Mouse (Mus musculus) lung, postnatal 0 days (tissue): ENCODE measurements around the gene Tmem163. TPM values are rescaled to one million over a fixed set of nuclear protein-coding genes. Genes with fewer than 3 reads are reported as not detected.

Experiments used
- ATAC-seq: fragments of 200-750 bp; cut with Nextera tagmentation; 2 replicates; pipeline ENCODE4 v1.8.0; 2017; ENCODE audit warnings: moderate library complexity
- DNase-seq: peaks from one replicate; pipeline ENCODE4 v3.0.0-alpha.2; 2016; ENCODE audit warnings: low spot score
- H3K27ac ChIP-seq: fragments of 300-500 bp; sonication (generic); 2 replicates; pipeline ENCODE4 v1.5.1; 2014; ENCODE audit warnings: antibody characterized with exemption, mild to moderate bottlenecking, low read length, mixed read lengths
- H3K27me3 ChIP-seq: fragments of 300-500 bp; sonication (generic); replicated peaks from 2 replicates; pipeline ENCODE4 v1.6.1; 2014; ENCODE audit warnings: low read length, mixed read lengths; ENCODE audit not compliant: insufficient read depth
- H3K36me3 ChIP-seq: fragments of 300-500 bp; sonication (generic); 2 replicates; pipeline ENCODE4 v1.6.1; 2014; ENCODE audit warnings: low read length, mixed read lengths; ENCODE audit not compliant: insufficient read depth
- H3K4me1 ChIP-seq: fragments of 300-500 bp; sonication (generic); 2 replicates; pipeline ENCODE4 v1.6.1; 2014; ENCODE audit warnings: antibody characterized with exemption, low read depth, low read length, mixed read lengths; ENCODE audit not compliant: insufficient read depth
- H3K4me2 ChIP-seq: fragments of 300-500 bp; sonication (generic); replicated peaks from 2 replicates; pipeline ENCODE4 v1.6.1; 2014; ENCODE audit warnings: low read depth, mild to moderate bottlenecking, low read length, moderate library complexity, mixed read lengths
- H3K4me3 ChIP-seq: fragments of 300-500 bp; sonication (generic); 2 replicates; pipeline ENCODE4 v1.5.1; 2014; ENCODE audit warnings: low read depth, low read length
- H3K9ac ChIP-seq: fragments of 300-500 bp; sonication (generic); replicated peaks from 2 replicates; pipeline ENCODE4 v1.6.1; 2014; ENCODE audit warnings: low read depth, mild to moderate bottlenecking
- H3K9me3 ChIP-seq: fragments of 300-500 bp; sonication (generic); 2 replicates; pipeline ENCODE4 v1.6.1; 2016; ENCODE audit warnings: low read length, mixed read lengths
- CTCF ChIP-seq: IDR thresholded peaks from 2 replicates; pipeline ENCODE4 v1.5.1; 2016; ENCODE audit warnings: antibody characterized with exemption, mild to moderate bottlenecking
- EP300 ChIP-seq: IDR thresholded peaks from 2 replicates; pipeline ENCODE4 v1.6.1; 2016; ENCODE audit warnings: antibody characterized with exemption, mild to moderate bottlenecking, control low read depth
- WGBS: fragments of 180-500 bp; shearing (Covaris S2); extraction: QIAGEN DNeasy Blood & Tissue Kit; methylation state at CpG from one replicate; pipeline ENCODE4 v1.1.7; 2014; 5-methylcytosine and 5-hydroxymethylcytosine counted together
- polyA plus RNA-seq: library from polyadenylated mRNA; unstranded; fragments of >200 nt; fragmentation: Nextera tagmentation; extraction: Ambion mirVana; gene quantifications from 2 replicates; pipeline ENCODE4 v1.2.1, GENCODE M21; 2015

Tmem163 gene
- polyA plus RNA-seq, 1 experiment from 2014 or later, result 20.0 TPM

GRCm38 (mm10) chr1:127576563-127576962 is 102.8 kb downstream of the Tmem163 start:
- no peaks in the 10 kb centered on the region for H3K4me1 ChIP-seq
- TF ChIP-seq EP300 (no peak), CTCF (no peak)
- H3K4me3 ChIP-seq, result no peak overlapping the region
- no peak overlapping the region for H3K4me2 ChIP-seq
- H3K27me3 ChIP-seq, result no peaks in the 10 kb centered on the region
- DNase-seq (no peak), ATAC-seq (no peak)
- H3K9me3 ChIP-seq, result no peaks in the 10 kb centered on the region
- H3K9ac ChIP-seq, result no peak overlapping the region
- WGBS, result 61% methylated on average over 8 of the region's 8 CpGs
- no peak overlapping the region for H3K27ac ChIP-seq
- no peaks in the 10 kb centered on the region for H3K36me3 ChIP-seq

GRCm38 (mm10) chr1:127576143-127576542 is 103.2 kb downstream of the Tmem163 start:
- Histone ChIP-seq H3K36me3 (no peaks in the 10 kb centered on the region), H3K27me3 (no peaks in the 10 kb centered on the region), H3K27ac (no peak overlapping the region), H3K4me3 (no peak overlapping the region), H3K4me1 (no peaks in the 10 kb centered on the region), H3K9me3 (no peaks in the 10 kb centered on the region), H3K9ac (no peak overlapping the region), H3K4me2 (no peak overlapping the region)
- TF ChIP-seq EP300, result no peak
- no peak for TF ChIP-seq CTCF
- ATAC-seq, result no peak
- no peak for DNase-seq
- 45% methylated on average over 3 of the region's 3 CpGs for WGBS

GRCm38 (mm10) chr1:127575692-127576091 is 103.7 kb downstream of the Tmem163 start:
- no peak overlapping the region for H3K4me3 ChIP-seq
- no peaks in the 10 kb centered on the region for H3K36me3 ChIP-seq
- no peak overlapping the region for H3K9ac ChIP-seq
- no peak overlapping the region for H3K27ac ChIP-seq
- no peak overlapping the region for H3K4me2 ChIP-seq
- 48% methylated on average over 4 of the region's 4 CpGs for WGBS
- H3K9me3 ChIP-seq, result no peaks in the 10 kb centered on the region
- no peaks in the 10 kb centered on the region for H3K27me3 ChIP-seq
- DNase-seq (no peak), ATAC-seq (no peak)
- no peak for TF ChIP-seq EP300
- H3K4me1 ChIP-seq, result no peaks in the 10 kb centered on the region

DNA sequence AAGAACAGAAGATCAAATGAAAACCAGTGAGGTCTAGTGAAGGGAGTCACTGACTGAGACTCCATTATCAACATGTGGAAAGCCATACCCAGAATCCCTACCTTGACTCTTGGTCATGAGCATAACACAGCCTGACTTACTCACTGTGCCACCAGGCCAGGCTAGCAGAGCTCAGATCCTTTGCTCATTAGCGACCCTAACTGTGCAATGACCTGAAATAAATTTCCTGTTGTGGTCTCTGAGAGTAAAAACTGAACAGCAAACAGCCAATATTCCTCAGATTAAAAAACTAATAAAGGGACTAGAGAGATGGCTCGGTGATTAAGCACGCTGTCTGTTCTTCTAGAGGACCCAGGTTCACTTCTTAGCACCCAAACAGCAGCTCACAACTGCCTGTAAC is 106.2 kb downstream of the Tmem163 start:
- Histone ChIP-seq H3K4me1 (no peaks in the 10 kb centered on the region), H3K9me3 (no peaks in the 10 kb centered on the region), H3K27me3 (no peaks in the 10 kb centered on the region), H3K36me3 (no peaks in the 10 kb centered on the region), H3K4me3 (no peak overlapping the region), H3K27ac (no peak overlapping the region), H3K4me2 (no peak overlapping the region), H3K9ac (no peak overlapping the region)
- DNase-seq, result no peak
- no peak for TF ChIP-seq EP300
- TF ChIP-seq CTCF, result no peak
- ATAC-seq, result no peak
- WGBS, result 82% methylated on average over 3 of the region's 3 CpGs

DNA sequence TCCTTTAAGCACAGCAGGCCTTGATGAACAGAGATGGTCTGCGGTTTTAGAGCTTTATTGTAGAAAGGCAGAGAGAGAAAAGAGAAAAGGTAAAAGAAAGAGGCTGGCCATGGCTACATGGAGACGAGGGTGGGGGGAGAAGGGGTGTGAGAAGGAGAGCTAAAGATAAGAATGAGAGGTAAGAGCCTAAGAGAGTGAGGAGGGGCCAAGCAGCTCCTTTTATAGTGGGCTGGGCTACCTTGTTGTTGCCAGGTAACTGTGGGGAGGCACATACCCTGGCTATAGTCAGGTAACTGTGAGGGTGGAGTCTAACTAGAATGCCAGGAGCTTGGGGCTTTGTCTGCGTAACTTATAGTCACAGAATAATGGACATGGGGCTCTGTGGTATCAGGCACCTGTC is 110.7 kb downstream of the Tmem163 start:
- Histone ChIP-seq H3K4me2 (no peak overlapping the region), H3K27ac (no peak overlapping the region), H3K9ac (no peak overlapping the region), H3K9me3 (no peaks in the 10 kb centered on the region), H3K4me1 (no peaks in the 10 kb centered on the region), H3K4me3 (no peak overlapping the region), H3K27me3 (no peaks in the 10 kb centered on the region), H3K36me3 (no peaks in the 10 kb centered on the region)
- DNase-seq, result peak; percentile 23
- 37% methylated on average over 3 of the region's 3 CpGs for WGBS
- peak; percentile 63 for ATAC-seq
- TF ChIP-seq CTCF, result no peak

DNA sequence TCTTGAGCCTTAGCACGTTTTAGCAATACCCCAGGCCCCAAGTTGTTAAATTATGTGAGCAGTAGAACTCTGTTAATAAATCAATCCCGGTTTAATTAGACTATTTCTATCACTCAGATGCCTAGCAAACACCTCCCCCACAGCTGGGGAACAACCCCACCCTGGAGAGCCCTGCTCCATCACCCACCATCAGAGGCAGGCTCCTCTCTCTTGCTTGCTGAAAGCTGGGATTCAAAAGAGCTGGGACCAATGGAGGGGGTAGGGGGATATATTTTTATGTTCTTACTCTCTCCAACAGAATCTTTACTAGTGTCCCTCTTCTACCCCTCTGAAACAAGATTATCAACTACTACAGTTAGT is 122.9 kb downstream of the Tmem163 start:
- no peak for TF ChIP-seq CTCF
- TF ChIP-seq EP300, result no peak
- Histone ChIP-seq H3K27me3 (no peaks in the 10 kb centered on the region), H3K36me3 (no peaks in the 10 kb centered on the region), H3K9me3 (no peaks in the 10 kb centered on the region), H3K9ac (no peak overlapping the region), H3K4me1 (no peaks in the 10 kb centered on the region), H3K4me2 (no peak overlapping the region), H3K4me3 (no peak overlapping the region), H3K27ac (no peak overlapping the region)
- DNase-seq, result no peak
- WGBS, result 57% methylated on average over 2 of the region's 2 CpGs
- no peak for ATAC-seq

- no peak overlapping the region for H3K9ac ChIP-seq
- H3K4me1 ChIP-seq, result no peaks in the 10 kb centered on the region
- no peak overlapping the region for H3K27ac ChIP-seq
- ATAC-seq (no peak), DNase-seq (no peak)
- no peaks in the 10 kb centered on the region for H3K9me3 ChIP-seq
- H3K4me3 ChIP-seq, result no peak overlapping the region
- no peak for TF ChIP-seq EP300
- no peak for TF ChIP-seq CTCF
- H3K4me2 ChIP-seq, result no peak overlapping the region
- H3K27me3 ChIP-seq, result no peaks in the 10 kb centered on the region
- 58% methylated on average over 6 of the region's 6 CpGs for WGBS
- no peaks in the 10 kb centered on the region for H3K36me3 ChIP-seq
Measured at GRCm38 (mm10) chr1:127555822-127556485, 123.4 kb downstream of the Tmem163 start.
